Mouse (Mus musculus) brain, embryonic 14.5 days (tissue): ENCODE results near the gene 1810049J17Rik.

Experiments used
- CTCF ChIP-seq: fragments of 200-500 bp; IDR thresholded peaks from 2 replicates; pipeline ENCODE4 v1.5.1; 2012; ENCODE audit warnings: inconsistent platforms, mild to moderate bottlenecking, moderate library complexity, borderline replicate concordance; ENCODE audit not compliant: insufficient read depth, insufficient read length; ENCODE audit errors: extremely low read depth
- POLR2A ChIP-seq: fragments of 200-500 bp; IDR thresholded peaks from 2 replicates; pipeline ENCODE4 v1.6.1; 2012; ENCODE audit warnings: mild to moderate bottlenecking, inconsistent platforms, borderline replicate concordance; ENCODE audit not compliant: poor library complexity, insufficient read depth, insufficient read length, severe bottlenecking; ENCODE audit errors: extremely low read depth

DNA sequence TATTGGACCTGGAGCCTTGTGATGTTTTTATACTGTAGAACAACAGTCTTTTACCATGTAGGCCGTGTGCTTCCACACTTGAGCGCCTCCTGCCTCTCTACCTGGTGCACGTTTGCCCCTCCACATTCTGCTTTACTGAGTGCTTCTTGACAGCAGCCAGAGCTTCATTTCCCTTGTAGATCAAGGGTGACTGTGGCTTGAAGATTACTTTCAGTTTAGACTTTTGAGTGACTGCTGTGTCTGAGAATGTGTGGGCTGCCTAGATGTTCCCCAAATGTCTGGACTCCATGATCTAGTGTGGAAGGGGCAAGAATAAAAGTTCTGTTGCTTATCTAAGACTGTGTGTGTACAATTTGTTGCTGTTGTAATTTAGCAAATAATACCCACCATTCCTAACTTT is 27.3 kb upstream of the 1810049J17Rik start:
- TF ChIP-seq CTCF (no peak), POLR2A (no peak)
